Mouse (Mus musculus): ENCODE measurements around the gene 1700037H04Rik. TPM values are rescaled to one million over a fixed set of nuclear protein-coding genes. Genes with fewer than 3 reads are reported as not detected.

Gene 1700037H04Rik
- total and polyA plus RNA-seq, 3 experiments = 45.5 to 72.6 TPM; not detected in 1

DNA sequence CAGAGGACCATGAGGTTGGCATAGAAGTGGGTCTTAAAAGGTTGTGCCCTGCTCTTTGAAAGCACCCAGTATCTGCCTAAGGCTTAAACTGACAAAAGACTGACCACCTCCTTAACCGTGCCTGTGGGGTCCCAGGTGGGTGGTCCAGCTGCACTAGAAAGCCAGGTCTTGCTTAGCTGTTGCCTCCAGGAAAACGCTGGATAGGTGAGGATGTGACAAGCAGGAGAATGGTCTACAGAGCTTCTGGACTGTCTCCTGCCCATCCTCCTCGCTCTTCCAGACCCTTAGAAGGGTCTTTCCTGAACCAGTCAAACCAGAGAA lies 27.7 kb upstream of the 1700037H04Rik start:
- TF ChIP-seq GATA1 (IDR thresholded peaks at IDR 0.05; ENCODE audit: low read depth, low read length) = no peak
- TF ChIP-seq MEF2A (IDR thresholded peaks at IDR 0.05; ENCODE audit: extremely low read depth, insufficient replicate concordance, low read depth, low read length, poor library complexity, severe bottlenecking) = no peak
- TF ChIP-seq JUND (IDR thresholded peaks at IDR 0.05; ENCODE audit: low read depth, low read length) = no peak
- TF ChIP-seq CHD1 (IDR thresholded peaks at IDR 0.05; ENCODE audit: low read depth, low read length) = no peak
- no peak for TF ChIP-seq E2F4 (IDR thresholded peaks at IDR 0.05; ENCODE audit: borderline replicate concordance, low read depth, low read length)
- TF ChIP-seq GABPA (IDR thresholded peaks at IDR 0.05; ENCODE audit: low read depth, low read length) = no peak
- H3K36me3 ChIP-seq (ENCODE audit: control insufficient read depth in 1 of 2, insufficient read depth in 2 of 2, low read length in 2 of 2) = peaks cover 1 to 31% of the 10 kb centered on the region in 2 experiments; a peak in 2 of 4 replicates
- no peak for DNase-seq (ENCODE audit: low read depth, low spot score)
- H3K4me1 ChIP-seq (ENCODE audit: control insufficient read depth in 1 of 2, insufficient read depth in 2 of 2, low read length in 2 of 2) = peaks cover 15 to 33% of the 10 kb centered on the region in 2 experiments
- H3K9me3 ChIP-seq (replicated peaks; ENCODE audit: insufficient read depth, low read length) = no peaks in the 10 kb centered on the region
- peak overlapping the region; percentile 84 to 88 for H3K4me3 ChIP-seq (ENCODE audit: control insufficient read depth in 1 of 2, insufficient read depth in 1 of 2, low read depth in 2 of 2, low read length in 2 of 2)
- no peaks in the 10 kb centered on the region; the same call in none of the 2 replicates for H3K79me2 ChIP-seq (ENCODE audit: control insufficient read depth, insufficient read depth, low read length, poor library complexity)
- peak overlapping the region; percentile 79 for H3K9ac ChIP-seq (ENCODE audit: control insufficient read depth, low read depth, low read length, poor library complexity, severe bottlenecking)
- no peak overlapping the region for H3K27ac ChIP-seq (ENCODE audit: control insufficient read depth, low read depth, low read length)
- H3K27me3 ChIP-seq (ENCODE audit: control insufficient read depth in 1 of 2, insufficient read depth in 2 of 2, low read length in 2 of 2) = no peaks in the 10 kb centered on the region

DNA sequence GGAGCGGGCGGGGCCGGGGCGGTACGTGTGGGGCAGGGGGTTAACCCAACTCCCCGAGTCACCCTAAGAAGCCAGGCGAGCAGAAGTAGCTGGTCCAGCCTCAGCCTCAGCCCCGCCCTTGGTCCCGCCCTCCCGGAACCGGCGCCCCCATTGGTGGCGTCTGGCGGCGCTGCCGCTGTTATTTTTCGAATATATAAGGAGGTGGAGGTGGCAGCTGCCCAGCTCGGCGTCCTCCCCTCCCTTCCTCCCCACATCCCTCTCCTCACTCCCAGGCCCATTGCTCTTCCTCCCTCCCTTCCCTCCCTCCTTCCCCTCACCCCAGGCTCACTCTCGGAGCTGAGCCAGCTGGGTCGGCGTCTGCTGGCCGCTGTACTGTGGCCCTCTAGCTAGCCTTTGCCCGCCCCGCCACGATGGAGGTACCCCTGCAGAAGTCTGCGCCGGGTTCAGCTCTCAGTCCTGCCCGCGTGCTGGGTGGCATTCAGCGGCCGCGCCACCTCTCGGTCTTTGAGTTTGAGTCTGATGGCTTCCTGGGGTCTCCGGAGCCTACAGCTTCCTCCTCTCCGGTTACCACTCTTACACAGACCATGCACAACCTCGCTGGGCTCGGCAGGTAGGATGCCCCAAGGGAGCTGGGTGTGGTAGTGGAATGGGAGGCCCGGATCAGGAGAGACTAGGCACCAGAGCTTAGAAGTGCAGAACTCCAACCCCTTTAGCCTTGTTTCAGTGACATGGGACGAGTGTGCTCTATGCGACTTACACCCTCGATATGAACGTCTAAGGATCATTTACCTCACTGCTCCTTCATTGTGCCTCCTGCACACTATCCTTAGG lies 27.1 kb upstream of the 1700037H04Rik start, which contains the start of the genes Cdc25b and Spef1:
TSS of gene Cdc25b (plus strand) at position 179 of the 831 bp plus-strand sequence.
TSS of gene Spef1 (minus strand) at position 512 of the 831 bp plus-strand sequence.
- peaks cover 0 to 31% of the 10 kb centered on the region in 2 experiments; a peak in 2 of 4 replicates for H3K36me3 ChIP-seq (ENCODE audit: control insufficient read depth in 1 of 2, insufficient read depth in 2 of 2, low read length in 2 of 2)
- H3K9ac ChIP-seq (ENCODE audit: control insufficient read depth, low read depth, low read length, poor library complexity, severe bottlenecking) = peak within 1 kb of the TSS; percentile 79
- H3K27me3 ChIP-seq (ENCODE audit: control insufficient read depth in 1 of 2, insufficient read depth in 2 of 2, low read length in 2 of 2) = no peaks in the 10 kb centered on the region
- H3K4me1 ChIP-seq (ENCODE audit: control insufficient read depth in 1 of 2, insufficient read depth in 2 of 2, low read length in 2 of 2) = peaks cover 15 to 33% of the 10 kb centered on the region in 2 experiments
- peak within 1 kb of the TSS; percentile 84 to 88 for H3K4me3 ChIP-seq (ENCODE audit: control insufficient read depth in 1 of 2, insufficient read depth in 1 of 2, low read depth in 2 of 2, low read length in 2 of 2)
- no peaks in the 10 kb centered on the region for H3K9me3 ChIP-seq (replicated peaks; ENCODE audit: insufficient read depth, low read length)
- peak within 1 kb of the TSS; percentile 48 for H3K27ac ChIP-seq (ENCODE audit: control insufficient read depth, low read depth, low read length)
- H3K79me2 ChIP-seq (ENCODE audit: control insufficient read depth, insufficient read depth, low read length, poor library complexity) = no peaks in the 10 kb centered on the region; the same call in none of the 2 replicates
- peak; percentile 92 for DNase-seq (ENCODE audit: low read depth, low spot score)
- TF ChIP-seq TCF12 (IDR thresholded peaks at IDR 0.05; ENCODE audit: low read depth, low read length) = peak; percentile 27; the same call in 1 of the 2 replicates
- TF ChIP-seq ZC3H11A (IDR thresholded peaks at IDR 0.05; ENCODE audit: low read depth, low read length) = no peak
- no peak for TF ChIP-seq BHLHE40 (IDR thresholded peaks at IDR 0.05; ENCODE audit: borderline replicate concordance, low read depth, low read length)
- TF ChIP-seq ELF1 (IDR thresholded peaks at IDR 0.05; ENCODE audit: low read depth, low read length) = peak; percentile 65
- peak; percentile 21 to 71; a peak in 2 of 4 replicates for TF ChIP-seq POLR2A (IDR thresholded peaks at IDR 0.05; ENCODE audit: control insufficient read depth in 1 of 2, insufficient read depth in 1 of 2, low read depth in 1 of 2, low read length in 2 of 2, poor library complexity in 1 of 2)
- TF ChIP-seq UBTF (IDR thresholded peaks at IDR 0.05; ENCODE audit: borderline replicate concordance, insufficient read depth, low read depth, low read length) = no peak
- no peak for TF ChIP-seq USF2 (IDR thresholded peaks at IDR 0.05; ENCODE audit: borderline replicate concordance in 1 of 2, insufficient read depth in 1 of 2, low read depth in 1 of 2, low read length in 2 of 2)
- no peak for TF ChIP-seq RCOR1 (IDR thresholded peaks at IDR 0.05; ENCODE audit: low read depth, low read length)
- no peak for TF ChIP-seq EP300 (IDR thresholded peaks at IDR 0.05; ENCODE audit: low read depth in 1 of 2, low read length in 2 of 2)
- no peak for TF ChIP-seq POLR2AphosphoS5 (IDR thresholded peaks at IDR 0.05; ENCODE audit: borderline replicate concordance, low read depth, low read length)
- peak; percentile 47; the same call in 1 of the 2 replicates for TF ChIP-seq MXI1 (IDR thresholded peaks at IDR 0.05; ENCODE audit: low read depth, low read length)
- TF ChIP-seq POLR2AphosphoS2 (IDR thresholded peaks at IDR 0.05; ENCODE audit: low read length) = peak; percentile 66; the same call in 1 of the 2 replicates
- TF ChIP-seq SMC3 (IDR thresholded peaks at IDR 0.05; ENCODE audit: low read depth, low read length) = no peak
- no peak for TF ChIP-seq MEF2A (IDR thresholded peaks at IDR 0.05; ENCODE audit: extremely low read depth, insufficient replicate concordance, low read depth, low read length, poor library complexity, severe bottlenecking)
- no peak for TF ChIP-seq E2F4 (IDR thresholded peaks at IDR 0.05; ENCODE audit: borderline replicate concordance, low read depth, low read length)
- TF ChIP-seq CHD1 (IDR thresholded peaks at IDR 0.05; ENCODE audit: low read depth, low read length) = peak; percentile 82; the same call in 1 of the 2 replicates
- TF ChIP-seq CHD2 (IDR thresholded peaks at IDR 0.05; ENCODE audit: low read length) = no peak
- TF ChIP-seq GABPA (IDR thresholded peaks at IDR 0.05; ENCODE audit: low read depth, low read length) = no peak
- TF ChIP-seq SIN3A (IDR thresholded peaks at IDR 0.05; ENCODE audit: low read length) = peak; percentile 70
- no peak for TF ChIP-seq USF1 (IDR thresholded peaks at IDR 0.05; ENCODE audit: low read depth, low read length)
- TF ChIP-seq NRF1 (IDR thresholded peaks at IDR 0.05; ENCODE audit: insufficient read depth, low read depth, low read length, poor library complexity, severe bottlenecking) = no peak
- no peak for TF ChIP-seq MYB (IDR thresholded peaks at IDR 0.05; ENCODE audit: low read depth, low read length)
- TF ChIP-seq RAD21 (IDR thresholded peaks at IDR 0.05; ENCODE audit: low read depth, low read length) = no peak
- peak; percentile 78; the same call in 1 of the 2 replicates for TF ChIP-seq ZMIZ1 (IDR thresholded peaks at IDR 0.05; ENCODE audit: low read depth, low read length)
- peak; percentile 57 for TF ChIP-seq TBP (IDR thresholded peaks at IDR 0.05; ENCODE audit: low read depth, low read length)
- peak; percentile 72 for TF ChIP-seq NELFE (IDR thresholded peaks at IDR 0.05; ENCODE audit: low read depth, low read length)
